16 mouse cellular contexts compared by ENCODE assay signal in the genomic region with DNA sequence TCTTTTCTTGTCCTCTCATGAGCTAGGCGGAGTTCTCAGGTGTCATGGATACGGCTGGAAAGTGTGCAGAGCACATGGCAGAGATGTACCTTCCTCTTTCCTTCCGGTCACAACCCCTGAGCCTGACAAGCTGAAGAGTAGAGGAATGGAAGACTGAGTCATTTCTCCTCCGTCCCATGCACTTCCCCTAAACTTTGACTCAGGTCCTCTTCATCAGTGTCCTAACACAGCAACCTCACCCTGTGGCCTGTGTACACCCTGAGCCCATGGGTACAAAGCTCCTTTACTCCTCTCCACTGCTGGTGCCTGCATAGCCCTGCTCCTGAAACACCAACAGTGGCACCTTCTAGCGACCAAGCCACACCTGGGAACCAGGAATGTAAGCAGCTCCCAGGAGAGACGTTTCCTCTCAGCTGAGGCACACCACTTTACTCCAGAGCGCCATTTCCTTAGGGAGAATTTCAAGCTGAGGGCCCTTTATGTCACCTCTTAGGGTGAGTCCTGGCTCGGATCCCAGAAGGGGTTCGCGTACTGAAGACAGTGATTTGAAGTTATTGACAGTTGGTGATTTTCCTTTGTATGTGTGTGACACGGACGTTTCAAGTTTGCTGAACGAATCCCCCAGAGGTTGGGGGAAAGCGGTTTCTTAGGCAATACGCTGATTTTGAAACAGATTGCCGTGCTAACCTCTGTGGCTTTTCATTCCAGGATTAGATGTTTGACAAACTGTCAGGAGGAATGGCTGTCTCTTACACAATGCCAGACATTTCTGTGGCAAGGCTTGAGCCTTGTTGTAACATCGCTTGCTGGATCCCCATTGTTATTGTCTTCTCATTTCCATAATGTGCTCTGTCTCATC.
DNase-seq lines count a peak whose midpoint lies in the region; ATAC-seq and TF ChIP-seq lines count a peak whose summit lies in the region.
"Had no signal": no experiment of that assay in that cellular context is flagged by ENCODE, and none has a peak within 500 bp of the region (broad histone marks: within the 10 kb centered on the region; RNA-seq: fewer than 3 reads in every experiment).

No protein-coding gene starts in this region.

- H3K36me3 ChIP-seq in lung, embryonic 15.5 days: no peaks in the 10 kb centered on the region
- H3K36me3 ChIP-seq: limb, embryonic 12.5 days; midbrain, embryonic 12.5 days had no signal

- no peaks in the 10 kb centered on the region for H3K27me3 ChIP-seq in lung, embryonic 15.5 days
- H3K27me3 ChIP-seq: limb, embryonic 12.5 days had no signal

- H3K4me1 ChIP-seq in lung, adult 2 months (ENCODE audit: control insufficient read depth, insufficient read depth, low read length): peaks cover 4% of the 10 kb centered on the region; the same call in 1 of the 2 replicates
- peaks cover 32% of the 10 kb centered on the region for H3K4me1 ChIP-seq in lung, embryonic 15.5 days

- 0 out of 2 replicates have a peak overlapping the region, but pooled peaks have one; percentile 16 for H3K27ac ChIP-seq in lung, embryonic 15.5 days
- H3K27ac ChIP-seq in gastrocnemius, adult 2 months: no peak overlapping the region
- H3K27ac ChIP-seq: limb, embryonic 12.5 days; midbrain, embryonic 12.5 days had no signal

- H3K4me2 ChIP-seq in lung, embryonic 15.5 days: no peak overlapping the region
- H3K4me2 ChIP-seq: limb, embryonic 12.5 days; midbrain, embryonic 12.5 days had no signal

- ATAC-seq in lung, embryonic 15.5 days (ENCODE audit: borderline replicate concordance, extremely low read depth, low FRiP score, low TSS enrichment): no peak

- DNase-seq in adrenal gland, postnatal 10 days: peak; percentile 24
- DNase-seq in adrenal gland, adult 18-20 months (ENCODE audit: low spot score in 2 of 2): no peak
- DNase-seq in lung, adult 18-20 months: peak; percentile 41 to 48
- no peak for DNase-seq in lung, adult 2 months
- DNase-seq in gastrocnemius, adult 2 months: no peak
- no peak for DNase-seq in cerebellum, postnatal 4 days (ENCODE audit: low spot score in 2 of 2)
- no peak for DNase-seq in cerebellum, adult 8-10 months
- DNase-seq: B cell, adult 2 months; cerebellum, postnatal 10 days; heart, postnatal 4 days; kidney, adult 8-10 months; layer of hippocampus, adult 9-11 months had no signal

- H3K9me3 ChIP-seq in lung, embryonic 15.5 days: no peaks in the 10 kb centered on the region
- H3K9me3 ChIP-seq: limb, embryonic 12.5 days; midbrain, embryonic 12.5 days had no signal

- TF ChIP-seq CTCF in lung, adult 2 months (IDR thresholded peaks at IDR 0.05; ENCODE audit: insufficient read depth, low read length): no peak
- no peak for TF ChIP-seq CTCF in gastrocnemius, adult 2 months (IDR thresholded peaks at IDR 0.05)

- H3K9ac ChIP-seq in lung, embryonic 15.5 days: no peak overlapping the region
- H3K9ac ChIP-seq: limb, embryonic 12.5 days; midbrain, embryonic 12.5 days had no signal

- 62% methylated on average over 17 of the region's 17 CpGs for WGBS in lung, adult 2 months
- WGBS in lung, embryonic 15.5 days: 45% methylated on average over 17 of the region's 17 CpGs

- intact Hi-C loops in gastrocnemius, adult 2 months (cut with DNase I): no loop called here

- H3K4me3 ChIP-seq in lung, adult 2 months (replicated peaks; ENCODE audit: extremely low read depth, low read depth, low read length): no peak overlapping the region
- no peak overlapping the region for H3K4me3 ChIP-seq in lung, embryonic 15.5 days
- H3K4me3 ChIP-seq in gastrocnemius, adult 2 months: no peak overlapping the region
- H3K4me3 ChIP-seq: erythroblast, embryonic 14.5 days; limb, embryonic 12.5 days; midbrain, embryonic 12.5 days had no signal

- TF ChIP-seq POLR2A in lung, adult 2 months (IDR thresholded peaks at IDR 0.05; ENCODE audit: borderline replicate concordance, extremely low read depth, low read depth, low read length): no peak

Comparison
In these comparisons a context has a peak if more than half of its experiments do, and no peak if none do; other contexts are left out.
1. DNase-seq: peak in adrenal gland, postnatal 10 days (single experiment) and lung, adult 18-20 months (2 of 2); none in adrenal gland, adult 18-20 months (0 of 2), lung, adult 2 months (single experiment), gastrocnemius, adult 2 months (single experiment), cerebellum, postnatal 4 days (0 of 2) and cerebellum, adult 8-10 months (single experiment).